Mouse (Mus musculus) midbrain, embryonic 11.5 days (tissue): ENCODE results near the gene 1810046K07Rik. TPM values are rescaled to one million over a fixed set of nuclear protein-coding genes. Genes with fewer than 3 reads are reported as not detected.

Experiments
- ATAC-seq: fragments of 200-750 bp; cut with Nextera tagmentation; 2 replicates; pipeline ENCODE4 v1.8.0; 2017; ENCODE audit warnings: moderate TSS enrichment, moderate library complexity; ENCODE audit not compliant: low FRiP score
- DNase-seq: peaks from one replicate; pipeline ENCODE4 v3.0.0; 2015; ENCODE audit warnings: low spot score; ENCODE audit errors: missing footprints
- H3K27ac ChIP-seq: fragments of 300-500 bp; sonication (generic); 2 replicates; pipeline ENCODE4 v1.5.1; 2014; ENCODE audit warnings: low read depth, low read length
- H3K27me3 ChIP-seq: fragments of 300-500 bp; sonication (generic); 2 replicates; pipeline ENCODE4 v1.6.1; 2014; ENCODE audit warnings: mild to moderate bottlenecking, low read length, moderate library complexity, mixed read lengths; ENCODE audit not compliant: control insufficient read depth, insufficient read depth
- H3K36me3 ChIP-seq: fragments of 300-500 bp; sonication (generic); 2 replicates; pipeline ENCODE4 v1.6.1; 2014; ENCODE audit warnings: mild to moderate bottlenecking, low read length, moderate library complexity, mixed read lengths; ENCODE audit not compliant: control insufficient read depth, insufficient read depth
- H3K4me1 ChIP-seq: fragments of 300-500 bp; sonication (generic); 2 replicates; pipeline ENCODE4 v1.6.1; 2014; ENCODE audit warnings: low read length; ENCODE audit not compliant: control insufficient read depth, insufficient read depth
- H3K4me2 ChIP-seq: fragments of 300-500 bp; sonication (generic); 2 replicates; pipeline ENCODE4 v1.6.1; 2014; ENCODE audit warnings: mild to moderate bottlenecking, moderate library complexity
- H3K4me3 ChIP-seq: fragments of 300-500 bp; sonication (generic); 2 replicates; pipeline ENCODE4 v1.5.1; 2014; ENCODE audit warnings: low read depth, low read length
- H3K9ac ChIP-seq: fragments of 300-500 bp; sonication (generic); 2 replicates; pipeline ENCODE4 v1.6.1; 2014; ENCODE audit warnings: low read length
- H3K9me3 ChIP-seq: fragments of 300-500 bp; sonication (generic); 2 replicates; pipeline ENCODE4 v1.6.1; 2016; ENCODE audit warnings: low read length; ENCODE audit not compliant: control insufficient read depth
- whole genome bisulfite sequencing: fragments of 180-500 bp; shearing (Covaris S2); extraction: QIAGEN DNeasy Blood & Tissue Kit; methylation state at CpG from one replicate; pipeline ENCODE4 v1.1.7; 2014; 5-methylcytosine and 5-hydroxymethylcytosine counted together
- polyA plus RNA-seq: library from polyadenylated mRNA; unstranded; fragments of >200 nt; fragmentation: Nextera tagmentation; extraction: Ambion mirVana; gene quantifications from 2 replicates; pipeline ENCODE4 v1.2.1, GENCODE M21; 2014

1810046K07Rik gene
- polyA plus RNA-seq, 1 experiment from 2014 or later: not detected

DNA sequence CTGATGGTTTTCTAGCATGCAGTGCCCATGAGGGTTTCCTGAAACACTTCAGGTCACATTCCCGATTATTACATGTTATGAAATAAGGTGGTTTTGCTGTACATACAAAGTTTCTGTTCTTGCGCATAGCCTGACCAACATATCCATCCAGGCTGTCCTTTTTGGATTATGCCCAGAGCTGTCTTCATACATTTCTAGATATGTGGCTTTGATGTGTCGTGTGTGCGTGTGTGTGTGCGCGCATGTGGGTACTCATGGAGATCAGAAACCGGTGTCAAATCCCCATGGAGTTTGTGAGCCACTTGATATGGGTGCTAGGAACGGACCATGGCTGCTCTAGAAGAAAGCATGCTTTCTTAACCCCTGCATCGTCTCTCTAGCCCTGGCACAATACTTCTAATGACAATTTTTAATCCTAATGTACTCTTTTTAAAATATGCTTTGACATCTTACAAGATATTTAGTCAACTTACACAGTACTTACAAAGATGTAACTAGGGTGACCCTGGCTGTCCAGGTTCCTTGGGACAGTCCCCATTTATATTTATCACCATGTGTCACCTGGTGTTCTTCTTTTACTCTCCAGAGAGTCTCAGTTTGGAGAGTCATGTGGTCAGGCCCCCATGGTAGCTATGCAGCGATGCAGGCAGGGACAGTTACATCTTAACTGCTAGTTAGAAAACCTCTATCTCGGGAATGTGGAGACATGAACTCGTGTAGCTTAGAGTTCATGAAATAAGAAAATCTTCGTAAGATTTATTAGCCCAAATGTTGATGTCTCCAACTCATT is 2.9 kb upstream of the 1810046K07Rik start:
- H3K27me3 ChIP-seq: no peaks in the 10 kb centered on the region
- H3K27ac ChIP-seq: no peak overlapping the region
- 90% methylated on average over 13 of the region's 13 CpGs for WGBS
- H3K36me3 ChIP-seq: no peaks in the 10 kb centered on the region
- no peak for ATAC-seq
- H3K9ac ChIP-seq: no peak overlapping the region
- H3K4me2 ChIP-seq: no peak overlapping the region
- H3K4me1 ChIP-seq: no peaks in the 10 kb centered on the region
- no peak for DNase-seq
- H3K4me3 ChIP-seq: no peak overlapping the region
- no peaks in the 10 kb centered on the region for H3K9me3 ChIP-seq

DNA sequence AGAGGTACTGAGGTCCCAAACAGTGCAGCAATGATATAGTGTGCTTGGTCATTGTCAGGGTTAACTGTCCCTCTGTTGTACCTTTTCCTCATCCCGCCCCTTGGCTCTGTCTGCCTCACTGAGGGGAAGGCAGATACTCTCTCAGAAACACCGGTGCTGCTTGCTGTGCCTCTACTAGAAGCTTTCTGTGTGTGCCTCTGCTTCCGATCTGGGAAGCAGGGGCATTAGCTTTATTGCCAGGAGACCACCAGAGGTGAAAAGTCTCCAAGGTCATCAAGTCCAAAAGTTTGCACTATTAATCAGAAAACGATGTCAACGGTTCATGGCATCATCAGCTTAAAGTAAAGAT is 1.2 kb downstream of the 1810046K07Rik start:
- Histone ChIP-seq H3K9ac (no peak overlapping the region), H3K27ac (no peak overlapping the region), H3K36me3 (no peaks in the 10 kb centered on the region), H3K4me3 (no peak overlapping the region), H3K27me3 (no peaks in the 10 kb centered on the region), H3K4me1 (no peaks in the 10 kb centered on the region), H3K4me2 (no peak overlapping the region), H3K9me3 (no peaks in the 10 kb centered on the region)
- WGBS: 86% methylated on average over 5 of the region's 5 CpGs
- no peak for DNase-seq
- ATAC-seq: no peak

DNA sequence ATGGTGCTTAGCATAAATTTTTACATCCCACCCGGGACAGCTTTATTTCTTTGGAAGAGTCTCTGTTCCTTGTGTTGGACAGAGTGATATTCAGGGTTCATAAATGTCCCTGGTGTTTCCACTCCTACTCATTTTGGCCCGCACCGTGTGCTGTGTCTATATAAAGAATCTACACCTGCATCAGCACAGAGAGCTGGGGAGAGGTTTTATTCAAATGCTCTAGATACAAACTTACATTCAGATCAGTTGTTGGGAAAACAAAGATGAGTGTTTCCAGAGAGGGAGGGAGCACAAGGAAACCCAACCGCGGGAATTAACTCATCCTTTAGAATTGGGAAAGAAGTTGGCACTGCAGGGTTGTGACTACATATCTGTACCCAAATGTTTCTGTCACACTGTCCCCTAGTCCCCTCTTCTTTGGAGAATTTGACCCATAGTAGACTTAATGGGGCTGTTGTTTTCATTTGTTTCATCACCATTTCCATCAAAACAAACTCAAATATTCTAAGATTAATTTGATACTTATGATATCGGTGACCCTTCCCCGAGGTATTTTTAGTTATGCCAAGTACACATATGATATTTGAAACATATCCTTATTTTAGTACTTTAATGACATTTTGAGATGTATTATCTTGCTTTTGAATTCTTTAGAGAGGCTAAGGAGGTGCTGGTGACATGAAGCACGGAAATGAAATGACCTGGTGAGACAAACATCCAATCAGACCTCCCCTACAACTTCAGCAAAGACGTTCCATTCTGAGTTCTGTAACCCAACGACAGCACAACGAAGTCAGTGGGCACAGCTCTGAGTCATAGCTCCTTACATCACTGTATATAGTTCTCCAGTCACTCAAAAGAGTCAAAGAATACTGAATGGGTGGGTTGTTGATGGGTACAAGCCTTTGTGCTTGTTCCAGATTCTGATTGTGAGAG is 1.8 kb downstream of the 1810046K07Rik start:
- H3K9ac ChIP-seq: no peak overlapping the region
- no peak overlapping the region for H3K4me2 ChIP-seq
- WGBS: 86% methylated on average over 11 of the region's 11 CpGs
- H3K27ac ChIP-seq: no peak overlapping the region
- no peaks in the 10 kb centered on the region for H3K4me1 ChIP-seq
- DNase-seq: no peak
- ATAC-seq: no peak
- H3K9me3 ChIP-seq: no peaks in the 10 kb centered on the region
- no peak overlapping the region for H3K4me3 ChIP-seq
- H3K36me3 ChIP-seq: no peaks in the 10 kb centered on the region
- no peaks in the 10 kb centered on the region for H3K27me3 ChIP-seq

DNA sequence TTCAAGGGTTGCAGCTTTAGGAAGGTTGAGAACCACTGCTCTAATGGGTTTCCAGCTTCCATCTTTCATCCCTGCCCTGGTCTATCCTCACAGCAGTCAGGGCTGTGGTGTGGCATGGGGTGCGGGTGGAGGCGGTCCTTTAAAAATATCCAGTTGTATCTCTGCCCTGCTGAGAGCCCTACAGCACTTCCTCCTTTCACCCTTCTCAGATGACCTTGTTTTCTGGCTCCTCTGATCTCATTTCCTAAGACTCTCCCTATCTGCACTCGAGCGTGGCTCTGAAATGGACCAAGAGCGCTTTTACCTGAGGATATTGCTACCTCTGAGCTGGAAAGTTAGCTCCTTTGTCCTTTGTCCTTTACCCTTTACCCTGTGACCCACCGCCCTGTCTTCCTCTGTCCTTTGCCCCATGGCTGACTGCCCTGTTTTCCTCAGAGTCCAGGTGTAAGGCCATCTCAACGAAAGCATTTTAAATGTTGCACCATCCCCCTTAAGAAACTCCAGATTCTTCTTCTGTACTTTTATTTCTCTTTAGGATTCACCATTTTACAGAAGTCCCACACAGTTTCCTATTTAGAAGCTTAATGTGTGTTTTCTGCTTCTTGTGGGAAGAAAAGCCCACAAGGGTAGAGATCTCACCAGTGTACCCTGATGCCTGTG is 4.2 kb downstream of the 1810046K07Rik start:
- Histone ChIP-seq H3K27ac (no peak overlapping the region), H3K36me3 (no peaks in the 10 kb centered on the region), H3K9ac (no peak overlapping the region), H3K27me3 (no peaks in the 10 kb centered on the region), H3K4me1 (no peaks in the 10 kb centered on the region), H3K9me3 (no peaks in the 10 kb centered on the region), H3K4me2 (no peak overlapping the region), H3K4me3 (no peak overlapping the region)
- WGBS: 86% methylated on average over 7 of the region's 7 CpGs
- no peak for ATAC-seq
- DNase-seq: no peak

DNA sequence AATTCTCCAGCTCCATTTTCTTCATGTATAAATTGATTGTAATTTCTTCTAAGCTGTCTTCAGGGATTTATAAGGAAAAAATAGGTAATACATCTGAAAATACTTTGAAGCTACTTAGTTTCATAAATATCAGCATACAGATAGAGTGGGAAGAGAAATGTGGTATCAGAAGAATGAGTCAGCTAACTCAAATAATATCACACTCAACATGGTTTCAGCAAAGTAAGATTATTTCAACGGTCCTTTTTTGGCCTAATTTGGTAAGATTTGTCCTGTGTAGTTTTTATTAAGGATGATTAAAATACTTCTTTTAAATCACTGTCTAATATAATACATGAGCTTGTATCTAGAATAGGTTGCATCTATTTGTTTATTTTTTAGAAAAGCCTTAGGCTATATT is 8.6 kb downstream of the 1810046K07Rik start:
- H3K27me3 ChIP-seq: no peaks in the 10 kb centered on the region
- DNase-seq (no peak), ATAC-seq (no peak)
- no peak overlapping the region for H3K4me2 ChIP-seq
- H3K4me1 ChIP-seq: no peaks in the 10 kb centered on the region
- H3K9ac ChIP-seq: no peak overlapping the region
- H3K27ac ChIP-seq: no peak overlapping the region
- no peaks in the 10 kb centered on the region for H3K36me3 ChIP-seq
- H3K4me3 ChIP-seq: no peak overlapping the region
- no peaks in the 10 kb centered on the region for H3K9me3 ChIP-seq
- 90% methylated on average over 1 of the region's 1 CpGs for WGBS

DNA sequence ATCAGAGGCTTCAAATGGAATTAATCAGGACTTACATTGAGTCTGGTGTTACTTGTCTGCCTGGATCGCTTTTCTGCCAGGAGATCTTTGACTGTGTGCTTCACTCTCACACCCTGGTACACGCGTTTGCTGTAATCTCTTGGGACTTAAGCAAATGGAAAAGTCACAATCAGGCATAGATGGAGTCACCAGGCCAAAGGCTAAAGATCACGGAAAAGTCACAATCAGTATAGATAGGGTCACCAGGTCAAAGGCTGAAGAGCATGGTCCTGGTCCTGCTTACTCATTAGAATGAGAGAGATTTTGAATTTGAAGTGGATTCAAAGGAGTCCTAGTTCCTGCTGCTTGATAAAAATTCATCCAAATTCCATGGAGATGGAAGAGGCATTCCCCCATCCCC is 10.5 kb downstream of the 1810046K07Rik start:
- no peak overlapping the region for H3K4me3 ChIP-seq
- H3K4me2 ChIP-seq: no peak overlapping the region
- 64% methylated on average over 4 of the region's 4 CpGs for WGBS
- H3K27ac ChIP-seq: no peak overlapping the region
- H3K9ac ChIP-seq: no peak overlapping the region
- no peaks in the 10 kb centered on the region for H3K36me3 ChIP-seq
- H3K4me1 ChIP-seq: no peaks in the 10 kb centered on the region
- H3K9me3 ChIP-seq: no peaks in the 10 kb centered on the region
- H3K27me3 ChIP-seq: no peaks in the 10 kb centered on the region
- ATAC-seq: no peak
- no peak for DNase-seq

DNA sequence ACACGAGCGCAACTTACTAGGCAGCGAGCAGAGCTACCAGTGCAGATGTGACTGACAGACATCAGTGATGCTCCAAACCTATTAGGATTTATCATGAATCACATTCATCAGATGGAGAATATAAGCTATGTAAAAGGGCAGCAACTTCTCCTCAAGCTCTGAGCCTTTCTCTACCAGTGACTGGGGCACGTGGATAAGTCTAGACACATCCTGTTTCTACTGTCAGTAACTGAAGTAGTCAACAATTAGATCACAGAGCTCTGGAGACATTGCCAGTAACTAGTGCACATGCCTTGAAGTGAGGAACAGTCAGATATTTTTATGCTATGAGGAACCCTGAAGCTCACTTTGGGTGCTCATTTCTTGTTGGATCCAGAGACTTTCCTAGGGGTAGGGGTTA is 11.4 kb downstream of the 1810046K07Rik start:
- no peak for ATAC-seq
- no peaks in the 10 kb centered on the region for H3K27me3 ChIP-seq
- H3K36me3 ChIP-seq: no peaks in the 10 kb centered on the region
- no peaks in the 10 kb centered on the region for H3K4me1 ChIP-seq
- WGBS: 92% methylated on average over 4 of the region's 4 CpGs
- no peak overlapping the region for H3K4me3 ChIP-seq
- DNase-seq: no peak
- H3K4me2 ChIP-seq: no peak overlapping the region
- H3K27ac ChIP-seq: no peak overlapping the region
- H3K9me3 ChIP-seq: no peaks in the 10 kb centered on the region
- H3K9ac ChIP-seq: no peak overlapping the region

DNA sequence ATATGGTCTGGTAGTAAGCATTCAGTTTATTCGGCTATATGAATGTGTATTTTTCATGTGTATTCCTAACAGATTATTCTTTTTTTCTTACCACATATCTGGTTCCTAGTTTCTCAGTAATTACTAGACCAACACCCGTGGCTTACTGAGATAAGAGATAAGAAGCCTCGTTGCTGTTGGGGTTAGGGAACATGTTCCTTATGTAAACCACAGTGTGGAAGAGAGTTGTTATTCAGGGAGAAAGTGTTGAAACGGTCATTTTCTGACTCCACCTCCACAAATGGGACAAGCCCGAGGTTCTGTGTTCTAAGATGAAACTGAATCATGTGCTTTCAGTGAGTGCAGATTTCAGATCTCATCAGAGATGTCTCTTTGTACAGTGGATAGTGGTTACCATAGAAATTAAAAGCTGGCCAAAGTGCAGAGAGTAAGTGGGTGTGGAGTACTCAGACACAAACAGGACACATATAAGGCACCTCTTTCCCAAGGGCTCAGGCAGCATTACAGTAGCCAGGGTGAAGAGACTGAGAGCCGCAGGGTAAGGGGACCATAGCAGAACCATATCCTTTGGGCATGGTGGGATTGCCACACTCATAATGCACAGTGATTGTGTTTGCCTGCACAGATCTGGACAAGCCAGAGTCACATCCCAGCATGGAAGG is 13.2 kb downstream of the 1810046K07Rik start:
- no peak for DNase-seq
- Histone ChIP-seq H3K4me2 (no peak overlapping the region), H3K27me3 (no peaks in the 10 kb centered on the region), H3K27ac (no peak overlapping the region), H3K9ac (no peak overlapping the region), H3K9me3 (no peaks in the 10 kb centered on the region), H3K4me3 (no peak overlapping the region), H3K36me3 (no peaks in the 10 kb centered on the region), H3K4me1 (no peaks in the 10 kb centered on the region)
- WGBS: 84% methylated on average over 6 of the region's 6 CpGs
- no peak for ATAC-seq
